Mouse (Mus musculus) C2C12 (cell line): ENCODE data around the gene Mmp20.

ENCODE experiments used
- CTCF ChIP-seq: IDR thresholded peaks from one replicate; pipeline ENCODE4 v1.5.1; 2011; ENCODE audit not compliant: control insufficient read depth, insufficient read depth, insufficient read length
- MAX ChIP-seq: IDR thresholded peaks from one replicate; pipeline ENCODE4 v1.6.1; 2011; ENCODE audit warnings: mild to moderate bottlenecking, control low read depth

GRCm38 (mm10) chr9:7593272-7593812 is 34.7 kb upstream of the Mmp20 start:
- TF ChIP-seq CTCF (no peak), MAX (no peak)
